Mouse (Mus musculus) hindbrain, postnatal 0 days (tissue): Measurements from ENCODE around the gene Smarca4. TPM values are rescaled to one million over a fixed set of nuclear protein-coding genes. Genes with fewer than 3 reads are reported as not detected.
A peak's percentile ranks its signal among the peaks of the same experiment; 100 is the strongest.

ENCODE experiments used
- ATAC-seq: fragments of 200-750 bp; cut with Nextera tagmentation; 2 replicates; pipeline ENCODE4 v1.8.0; 2017; ENCODE audit warnings: mild to moderate bottlenecking, moderate TSS enrichment, moderate library complexity
- DNase-seq: peaks from one replicate; pipeline ENCODE4 v3.0.0-alpha.2; 2015; ENCODE audit warnings: low spot score
- H3K27ac ChIP-seq: fragments of 300-500 bp; sonication (generic); 2 replicates; pipeline ENCODE4 v1.5.1; 2014; ENCODE audit warnings: mild to moderate bottlenecking
- H3K27me3 ChIP-seq: fragments of 300-500 bp; sonication (generic); 2 replicates; pipeline ENCODE4 v1.6.1; 2014; ENCODE audit warnings: low read length, mixed read lengths; ENCODE audit not compliant: insufficient read depth
- H3K36me3 ChIP-seq: fragments of 300-500 bp; sonication (generic); 2 replicates; pipeline ENCODE4 v1.6.1; 2014; ENCODE audit warnings: low read length, mixed read lengths; ENCODE audit not compliant: insufficient read depth
- H3K4me1 ChIP-seq: fragments of 300-500 bp; sonication (generic); 2 replicates; pipeline ENCODE4 v1.6.1; 2014; ENCODE audit warnings: antibody characterized with exemption, low read length, mixed read lengths; ENCODE audit not compliant: insufficient read depth
- H3K4me2 ChIP-seq: fragments of 300-500 bp; sonication (generic); 2 replicates; pipeline ENCODE4 v1.6.1; 2014; ENCODE audit warnings: low read depth, mild to moderate bottlenecking, low read length, moderate library complexity, mixed read lengths
- H3K4me3 ChIP-seq: fragments of 300-500 bp; sonication (generic); 2 replicates; pipeline ENCODE4 v1.5.1; 2014; ENCODE audit warnings: low read length
- H3K9ac ChIP-seq: fragments of 300-500 bp; sonication (generic); replicated peaks from 2 replicates; pipeline ENCODE4 v1.6.1; 2014; ENCODE audit warnings: mild to moderate bottlenecking, low read length, moderate library complexity, mixed read lengths
- H3K9me3 ChIP-seq: fragments of 300-500 bp; sonication (generic); 2 replicates; pipeline ENCODE4 v1.6.1; 2016; ENCODE audit warnings: low read length, mixed read lengths
- CTCF ChIP-seq: IDR thresholded peaks from 2 replicates; pipeline ENCODE4 v1.5.1; 2016; ENCODE audit warnings: antibody characterized with exemption, control low read depth, low read depth
- WGBS: fragments of 180-500 bp; shearing (Covaris S2); extraction: QIAGEN DNeasy Blood & Tissue Kit; methylation state at CpG from one replicate; pipeline ENCODE4 v1.1.7; 2014; 5-methylcytosine and 5-hydroxymethylcytosine counted together
- polyA plus RNA-seq: library from polyadenylated mRNA; unstranded; fragments of >200 nt; fragmentation: Nextera tagmentation; extraction: Ambion mirVana; gene quantifications from 2 replicates; pipeline ENCODE4 v1.2.1, GENCODE M21; 2015
- total RNA-seq: library from RNA; depleted of rRNA; stranded (reverse); fragments of >200 nt; gene quantifications from 2 replicates; pipeline ENCODE4 v1.2.3, GENCODE M21; 2014

Smarca4 gene
- total and polyA plus RNA-seq, 2 experiments from 2014 or later: 80.6 to 171 TPM

DNA sequence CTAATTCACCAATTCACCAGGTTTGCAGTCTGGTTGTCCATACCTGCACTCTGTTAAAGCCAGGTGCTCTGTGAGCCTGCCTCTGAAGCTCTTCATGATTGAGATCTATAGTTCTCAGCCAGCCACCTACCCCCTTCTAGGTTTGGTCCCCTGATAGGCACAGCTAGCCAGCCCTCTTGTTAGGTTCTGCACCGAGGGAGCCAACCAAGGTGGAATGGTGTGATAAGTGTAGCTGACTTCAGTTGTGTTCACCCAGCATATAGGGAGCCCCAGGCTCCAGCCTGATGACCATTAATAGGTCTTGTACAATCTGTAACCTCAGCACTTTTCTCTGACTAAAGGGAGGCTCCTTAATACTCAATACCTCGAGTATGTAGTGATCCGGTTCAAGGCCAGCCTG lies 15.8 kb upstream of the Smarca4 start:
- no peak overlapping the region for H3K4me3 ChIP-seq
- H3K27me3 ChIP-seq: no peaks in the 10 kb centered on the region
- WGBS: 83% methylated on average over 3 of the region's 3 CpGs
- no peaks in the 10 kb centered on the region for H3K9me3 ChIP-seq
- TF ChIP-seq CTCF: no peak
- ATAC-seq: no peak
- no peak overlapping the region for H3K27ac ChIP-seq
- H3K36me3 ChIP-seq: peaks cover 4% of the 10 kb centered on the region; the same call in 1 of the 2 replicates
- DNase-seq: no peak
- H3K4me2 ChIP-seq: no peak overlapping the region
- no peaks in the 10 kb centered on the region for H3K4me1 ChIP-seq
- no peak overlapping the region for H3K9ac ChIP-seq

DNA sequence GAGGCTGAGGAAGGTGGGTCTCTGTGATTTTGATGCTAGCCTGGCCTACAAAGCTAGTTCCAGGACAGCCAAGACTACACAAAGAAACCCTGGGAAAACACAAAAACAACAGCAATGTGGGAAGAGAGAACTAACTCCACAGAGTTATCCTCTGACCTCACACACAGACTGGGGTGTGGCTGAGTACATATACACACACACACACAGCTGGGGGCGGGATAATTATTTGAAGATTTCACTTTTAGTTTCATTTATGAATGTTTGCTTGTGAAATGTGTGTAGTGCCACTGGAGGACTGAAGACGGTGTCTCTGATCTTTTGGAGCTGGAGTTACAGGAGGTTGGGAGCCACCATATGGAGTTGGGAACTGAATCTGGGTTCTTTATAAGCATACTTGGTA lies 14.9 kb upstream of the Smarca4 start:
- Histone ChIP-seq H3K4me3 (no peak overlapping the region), H3K4me1 (no peaks in the 10 kb centered on the region), H3K27ac (no peak overlapping the region), H3K9ac (no peak overlapping the region), H3K36me3 (no peaks in the 10 kb centered on the region), H3K9me3 (no peaks in the 10 kb centered on the region), H3K4me2 (no peak overlapping the region), H3K27me3 (no peaks in the 10 kb centered on the region)
- ATAC-seq: no peak
- 85% methylated on average over 2 of the region's 2 CpGs for WGBS
- no peak for TF ChIP-seq CTCF
- no peak for DNase-seq

DNA sequence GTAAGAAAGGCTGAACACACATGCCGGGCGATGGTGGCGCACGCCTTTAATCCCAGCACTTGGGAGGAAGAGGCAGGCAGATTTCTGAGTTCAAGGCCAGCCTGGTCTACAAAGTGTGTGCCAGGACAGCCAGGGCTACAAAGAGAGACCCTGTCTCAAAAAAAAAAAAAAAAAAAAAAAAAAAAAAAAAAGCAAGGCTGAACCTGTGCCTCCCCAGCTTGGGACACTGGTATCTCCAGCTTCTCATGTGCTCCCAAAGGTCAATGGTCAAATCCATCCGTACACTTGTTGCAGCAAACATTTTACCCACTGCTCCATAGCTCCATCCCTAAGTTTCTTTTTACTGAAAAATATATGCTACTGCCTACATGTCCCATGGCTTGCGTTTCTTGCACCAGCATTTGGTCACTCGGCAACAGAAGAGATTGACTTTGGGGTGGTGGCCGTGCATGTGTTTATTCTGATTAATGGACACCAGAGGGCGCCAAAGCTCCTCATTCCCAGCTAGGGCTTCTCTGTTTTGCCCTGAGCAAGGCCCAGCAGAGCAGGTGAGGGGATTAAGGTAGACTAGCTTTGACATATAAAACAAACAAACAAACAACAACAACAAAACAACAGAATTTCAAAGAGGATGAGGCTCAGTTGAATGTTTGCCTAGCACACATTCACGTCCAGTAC lies 14.1 kb upstream of the Smarca4 start:
- Histone ChIP-seq H3K4me3 (no peak overlapping the region), H3K9ac (no peak overlapping the region), H3K4me1 (no peaks in the 10 kb centered on the region), H3K27ac (no peak overlapping the region), H3K9me3 (no peaks in the 10 kb centered on the region), H3K36me3 (no peaks in the 10 kb centered on the region), H3K4me2 (no peak overlapping the region), H3K27me3 (no peaks in the 10 kb centered on the region)
- ATAC-seq: peak; percentile 69
- DNase-seq: peak; percentile 87
- peak; percentile 85 for TF ChIP-seq CTCF
- WGBS: 47% methylated on average over 10 of the region's 10 CpGs

DNA sequence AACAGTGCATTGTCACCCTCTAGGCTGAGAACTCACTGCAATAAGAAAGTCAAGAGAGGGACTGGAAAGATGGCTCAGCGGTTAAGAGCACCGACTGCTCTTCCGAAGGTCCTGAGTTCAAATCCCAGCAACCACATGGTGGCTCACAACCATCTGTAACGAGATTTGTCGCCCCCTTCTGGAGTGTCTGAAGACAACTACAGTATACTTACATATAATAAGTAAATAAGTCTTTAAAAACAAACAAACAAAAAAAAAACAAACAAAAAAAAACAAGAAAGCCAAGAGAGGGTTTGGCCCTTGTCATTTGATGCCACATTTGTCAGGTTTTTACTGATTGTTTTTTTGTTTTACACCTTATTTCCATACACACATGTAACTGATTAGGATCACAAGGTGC lies 11.8 kb upstream of the Smarca4 start:
- Histone ChIP-seq H3K9ac (no peak overlapping the region), H3K36me3 (no peaks in the 10 kb centered on the region), H3K4me1 (no peaks in the 10 kb centered on the region), H3K27ac (no peak overlapping the region), H3K4me3 (no peak overlapping the region), H3K9me3 (no peaks in the 10 kb centered on the region), H3K27me3 (no peaks in the 10 kb centered on the region), H3K4me2 (no peak overlapping the region)
- ATAC-seq: no peak
- TF ChIP-seq CTCF: no peak
- no peak for DNase-seq
- WGBS: 78% methylated on average over 5 of the region's 5 CpGs

DNA sequence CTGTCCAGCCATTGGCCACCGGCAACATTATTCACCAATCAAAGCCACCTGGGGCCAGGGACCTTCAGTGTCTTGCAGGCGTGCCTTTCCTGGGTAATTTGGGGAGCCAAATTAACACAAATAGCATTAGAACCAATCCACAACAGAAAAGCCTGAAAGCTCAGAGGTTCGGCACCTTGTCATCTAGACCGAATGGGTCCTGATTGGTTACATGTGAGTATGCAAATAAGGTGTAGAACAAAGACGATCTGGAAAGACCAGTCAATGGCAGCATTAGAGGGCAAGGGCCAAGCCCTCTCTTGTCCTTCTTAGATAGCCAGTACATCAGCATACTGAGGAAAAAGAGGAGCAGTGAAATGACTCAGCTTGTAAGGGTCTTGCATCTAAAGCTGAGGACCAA lies 10.1 kb upstream of the Smarca4 start:
- H3K36me3 ChIP-seq: no peaks in the 10 kb centered on the region
- H3K9ac ChIP-seq: no peak overlapping the region
- no peaks in the 10 kb centered on the region for H3K9me3 ChIP-seq
- no peaks in the 10 kb centered on the region for H3K4me1 ChIP-seq
- TF ChIP-seq CTCF: no peak
- no peak overlapping the region for H3K27ac ChIP-seq
- no peak for DNase-seq
- WGBS: 72% methylated on average over 5 of the region's 5 CpGs
- no peak overlapping the region for H3K4me3 ChIP-seq
- H3K27me3 ChIP-seq: no peaks in the 10 kb centered on the region
- H3K4me2 ChIP-seq: no peak overlapping the region
- no peak for ATAC-seq

DNA sequence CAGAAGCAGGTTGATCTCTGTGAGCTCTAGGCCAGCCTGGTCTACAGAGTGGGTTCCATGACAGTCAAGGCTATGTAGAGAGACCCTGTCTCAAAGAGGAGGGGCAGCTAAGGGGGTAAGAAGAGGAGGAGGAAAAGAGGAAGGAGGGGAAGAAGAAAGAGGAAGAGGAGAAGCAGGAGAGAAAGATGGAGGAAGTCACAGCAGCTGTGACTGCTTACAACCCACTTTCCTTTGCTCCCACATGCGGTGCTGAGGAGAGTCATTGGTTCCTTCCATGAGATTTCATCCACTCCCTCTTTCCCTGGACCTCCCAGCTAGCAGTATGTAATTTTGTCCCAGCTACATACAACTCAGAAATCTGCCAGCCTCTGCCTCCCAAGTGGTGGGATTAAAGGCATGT lies 9.3 kb upstream of the Smarca4 start:
- H3K4me2 ChIP-seq: no peak overlapping the region
- H3K4me3 ChIP-seq: no peak overlapping the region
- H3K27me3 ChIP-seq: no peaks in the 10 kb centered on the region
- H3K9me3 ChIP-seq: no peaks in the 10 kb centered on the region
- no peaks in the 10 kb centered on the region for H3K36me3 ChIP-seq
- H3K4me1 ChIP-seq: no peaks in the 10 kb centered on the region
- no peak for ATAC-seq
- TF ChIP-seq CTCF: no peak
- no peak for DNase-seq
- no peak overlapping the region for H3K9ac ChIP-seq
- H3K27ac ChIP-seq: no peak overlapping the region
- 88% methylated on average over 1 of the region's 1 CpGs for WGBS

DNA sequence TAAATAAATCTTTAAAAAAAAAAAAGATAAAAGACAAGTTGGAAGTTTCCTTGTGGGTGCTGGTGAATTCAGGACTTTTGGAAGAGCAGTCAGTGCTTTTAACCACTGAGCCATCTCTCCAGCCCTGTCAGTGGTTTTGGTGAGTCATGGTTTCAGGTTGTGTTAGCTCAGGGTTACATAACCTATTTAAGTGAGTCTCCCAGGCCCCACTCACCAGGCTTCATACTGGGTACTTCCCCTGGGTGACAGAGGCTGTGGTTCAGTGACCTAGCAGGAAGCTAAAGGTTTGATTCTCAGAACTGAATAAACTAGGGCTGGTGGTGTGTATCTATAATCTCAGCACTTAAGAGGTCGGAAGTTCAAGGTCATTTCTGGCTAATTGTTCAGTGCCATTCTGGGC lies 6.1 kb upstream of the Smarca4 start:
- ATAC-seq (no peak), DNase-seq (no peak)
- no peak for TF ChIP-seq CTCF
- no peak overlapping the region for H3K9ac ChIP-seq
- no peak overlapping the region for H3K27ac ChIP-seq
- 89% methylated on average over 1 of the region's 1 CpGs for WGBS
- no peak overlapping the region for H3K4me2 ChIP-seq
- no peaks in the 10 kb centered on the region for H3K9me3 ChIP-seq
- H3K4me3 ChIP-seq: no peak overlapping the region
- no peaks in the 10 kb centered on the region for H3K4me1 ChIP-seq
- H3K36me3 ChIP-seq: no peaks in the 10 kb centered on the region
- H3K27me3 ChIP-seq: no peaks in the 10 kb centered on the region
